Mouse (Mus musculus) small intestine, adult 2 months (tissue): ENCODE results near the gene Chrna1.

Source experiments
- CTCF ChIP-seq: fragments of 200-500 bp; IDR thresholded peaks from 2 replicates; pipeline ENCODE4 v1.5.1; 2012; ENCODE audit warnings: low read depth, mild to moderate bottlenecking, control low read depth, inconsistent platforms, low read length, moderate library complexity, mixed read lengths; ENCODE audit not compliant: insufficient replicate concordance, insufficient read length; ENCODE audit errors: extremely low read depth
- POLR2A ChIP-seq: fragments of 200-500 bp; IDR thresholded peaks from 2 replicates; pipeline ENCODE4 v1.6.1; 2012; ENCODE audit warnings: low read depth, mild to moderate bottlenecking, control low read depth, inconsistent platforms, low read length, moderate library complexity

DNA sequence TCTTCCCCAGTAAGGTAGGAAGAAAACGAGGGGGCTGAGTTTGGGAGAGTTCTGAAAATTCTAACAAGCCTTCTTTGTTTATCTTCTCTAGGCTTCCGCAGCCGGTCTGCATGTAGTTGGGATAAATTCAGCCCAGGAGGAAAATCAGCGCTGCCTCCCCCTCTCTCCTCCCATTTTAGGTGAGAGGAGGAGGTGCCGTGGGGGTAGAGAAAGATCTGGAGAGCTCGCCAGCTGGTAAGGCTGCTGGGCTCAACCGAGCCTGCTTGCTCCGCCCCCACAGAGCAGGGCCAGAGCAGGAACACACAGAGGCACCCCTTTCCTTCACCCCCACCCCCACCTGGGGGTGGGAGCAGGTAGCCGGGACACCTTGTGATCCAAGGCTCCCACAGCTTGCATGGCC, 16.6 kb upstream of the Chrna1 start:
- TF ChIP-seq POLR2A, result no peak
- TF ChIP-seq CTCF, result no peak
